Mouse (Mus musculus) cerebellum, postnatal 36 days (tissue): ENCODE measurements around the gene Mycn.

Experiments used
- DNase-seq, 2 experiments: peaks; one replicate each; pipeline ENCODE4 v3.0.0; 2021 to 2022; ENCODE audit warnings: mixed read lengths in 2 of 2

Mycn gene

DNA sequence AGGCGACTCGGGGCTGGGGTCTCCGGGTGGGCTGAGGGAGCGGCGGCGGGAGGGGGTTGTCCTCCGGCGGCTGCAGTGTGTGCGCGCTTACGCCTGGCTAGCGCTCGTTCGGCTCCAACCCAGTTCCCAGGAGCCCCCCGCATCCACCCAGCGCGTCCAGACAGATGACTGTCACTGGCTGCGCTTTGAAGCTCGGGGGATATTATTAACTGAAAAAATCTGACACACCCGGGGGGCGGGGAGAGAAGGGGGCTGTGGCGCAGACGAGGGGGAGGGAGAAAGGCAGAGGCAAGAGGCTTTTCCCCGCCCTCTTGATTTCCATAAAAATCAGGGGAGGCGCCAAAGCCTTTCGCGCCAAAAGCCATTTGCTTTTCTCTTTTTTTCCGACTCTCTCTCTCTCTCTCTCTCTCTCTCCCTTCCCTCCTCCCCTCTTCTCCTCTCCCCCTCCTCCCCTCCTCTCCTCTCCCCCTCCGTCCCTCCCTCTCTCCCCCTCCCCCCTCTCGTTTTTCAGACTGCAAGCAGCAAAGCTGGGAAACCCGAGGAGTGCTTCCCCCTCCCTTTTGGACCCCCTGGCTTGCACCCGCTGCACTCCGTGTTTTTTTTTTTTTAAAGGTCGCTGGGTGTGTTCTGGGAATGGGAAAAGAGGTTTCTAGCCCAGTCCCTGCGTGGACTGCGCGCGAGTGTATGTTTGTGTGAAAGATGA lies at the start of gene Mycn:
Gene Mycn, minus strand, starts transcription at position 254 of the 703 bp plus-strand sequence.
- DNase-seq: peak; percentile 23 to 30

DNA sequence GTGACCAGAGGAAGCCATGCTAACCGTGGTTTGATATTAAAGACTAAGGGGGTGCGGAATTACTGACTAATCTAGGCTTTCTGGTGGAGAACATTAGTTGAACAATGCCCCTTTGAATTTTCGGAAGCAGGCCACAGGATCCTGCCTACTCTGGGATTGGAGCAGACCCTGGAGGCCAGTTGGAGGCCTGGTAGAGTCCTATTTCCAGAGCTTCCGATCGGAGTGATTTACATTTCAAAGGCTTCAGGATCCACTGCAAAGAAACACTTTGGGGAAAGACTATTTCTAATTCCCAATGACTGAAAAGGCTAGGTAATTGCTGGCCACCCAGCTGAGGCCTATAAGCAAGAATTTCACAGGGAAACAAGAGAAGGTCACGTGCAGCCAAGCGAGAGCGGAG lies 45.7 kb upstream of the Mycn start:
- no peak for DNase-seq

DNA sequence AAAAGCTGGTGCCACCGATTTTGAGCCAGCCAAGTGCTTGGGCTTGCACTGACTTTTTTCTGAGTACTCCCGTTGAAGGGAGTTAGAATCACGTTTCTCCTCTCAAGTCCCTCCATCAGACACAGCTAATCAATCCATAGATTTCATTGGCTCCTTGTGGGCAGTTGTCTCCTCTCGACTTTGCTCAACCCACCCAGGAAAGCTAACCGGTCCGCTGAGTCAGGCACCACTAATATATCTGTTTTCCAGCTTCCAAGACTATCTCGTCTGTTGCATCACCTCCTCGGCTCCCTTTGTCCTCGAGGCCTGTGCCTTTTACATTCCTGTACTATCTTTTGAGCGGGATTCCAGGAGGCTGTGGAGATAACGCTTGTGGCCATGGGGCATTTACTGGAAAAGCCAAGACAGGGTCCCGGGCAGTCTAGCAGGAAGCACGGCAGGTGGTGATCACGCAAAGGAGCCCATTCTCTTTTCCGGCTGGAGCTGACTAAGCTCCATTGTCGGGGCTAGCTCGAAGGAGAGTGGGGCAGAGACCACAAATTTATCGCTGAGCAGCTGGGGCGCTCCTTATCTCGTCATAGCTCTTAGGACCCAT lies 45.0 kb upstream of the Mycn start:
- no peak for DNase-seq

DNA sequence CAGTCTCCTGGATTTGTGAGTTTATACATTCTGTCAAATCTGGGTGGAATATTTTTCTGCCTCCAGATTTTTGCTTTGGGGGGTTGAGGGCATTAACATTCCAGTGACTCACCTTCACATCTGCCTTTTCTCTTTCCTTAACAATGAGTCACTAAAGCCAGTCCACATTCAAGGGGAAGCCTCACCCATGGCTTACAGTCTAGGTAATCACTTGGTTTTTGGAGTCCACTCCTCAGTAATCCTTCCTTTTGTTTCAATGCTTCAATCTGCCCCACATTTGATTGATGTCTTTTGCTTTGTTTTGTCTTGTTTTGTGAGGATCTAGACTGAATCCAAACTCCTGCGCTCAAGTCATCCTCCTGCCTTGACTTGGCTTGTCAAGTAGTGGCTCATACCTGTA lies 41.3 kb upstream of the Mycn start:
- no peak for DNase-seq

DNA sequence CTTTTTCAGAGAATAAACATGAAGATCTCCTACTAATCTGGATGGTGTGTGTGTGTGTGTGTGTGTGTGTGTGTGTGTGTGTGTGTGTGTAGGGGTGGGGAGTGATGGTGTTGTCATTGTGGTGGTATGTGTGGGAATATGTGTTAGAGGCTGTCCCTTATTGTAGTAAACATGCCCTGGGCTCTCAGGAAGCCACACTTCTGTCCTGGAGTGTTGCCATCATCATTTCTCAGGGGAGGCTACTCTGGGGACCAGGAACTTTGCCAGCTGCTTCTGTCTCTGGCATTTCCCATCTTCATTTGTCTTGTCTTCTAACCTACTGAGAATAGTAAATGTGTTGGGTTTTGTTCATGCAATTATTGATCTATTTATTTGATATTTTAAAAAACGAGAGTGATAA lies 33.7 kb upstream of the Mycn start:
- DNase-seq: no peak

DNA sequence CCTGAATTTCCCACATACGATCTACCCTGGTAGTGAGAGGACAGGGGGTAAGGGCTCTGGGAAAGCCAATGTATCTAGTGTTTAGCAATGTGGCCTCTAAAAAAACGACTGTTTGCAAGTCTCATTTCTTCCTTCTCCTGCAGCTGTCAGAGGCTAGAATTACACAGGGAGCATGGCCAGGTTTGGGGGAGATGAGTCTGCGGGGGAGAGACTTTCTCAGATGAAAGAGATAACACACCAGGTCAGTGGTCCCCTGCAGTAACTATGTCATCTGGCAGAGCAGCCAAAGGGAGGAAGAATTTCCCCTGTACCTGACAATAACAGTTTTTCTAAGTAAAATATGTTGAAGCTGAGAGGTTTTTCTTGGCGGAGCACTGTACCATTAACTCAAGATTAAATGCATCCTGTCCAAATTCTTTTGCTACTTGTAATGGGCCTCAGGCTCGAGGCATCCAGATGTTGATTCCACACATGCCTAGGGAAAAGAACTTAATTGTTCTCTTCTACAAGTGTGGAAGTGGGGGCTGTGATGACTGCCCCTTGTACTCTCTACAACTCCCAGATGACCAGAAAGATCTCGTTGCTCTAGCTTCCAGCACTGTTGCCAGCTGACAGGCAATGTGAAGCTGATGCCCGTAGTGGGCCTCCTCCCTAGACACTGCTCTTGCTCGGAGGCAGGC lies 31.2 kb upstream of the Mycn start:
- no peak for DNase-seq

DNA sequence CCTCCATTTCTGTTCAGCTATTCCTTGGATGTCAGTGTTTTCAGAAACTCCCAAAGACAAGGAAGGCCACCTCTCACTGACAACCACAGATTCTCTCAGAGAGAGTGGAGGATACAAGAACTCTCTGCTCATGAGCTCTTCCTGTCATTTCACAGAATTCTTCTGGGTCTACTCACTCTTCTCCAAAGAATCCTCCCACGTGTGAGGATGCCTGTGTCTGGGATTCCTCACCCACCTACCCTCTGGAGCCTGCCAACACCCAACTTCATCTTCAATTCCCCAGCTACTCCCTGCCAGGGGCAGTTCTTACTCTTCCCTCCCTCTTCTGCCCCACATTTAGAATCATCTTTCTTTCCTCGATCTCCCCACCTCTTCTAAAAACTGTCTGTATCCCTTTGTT lies 26.2 kb upstream of the Mycn start:
- no peak for DNase-seq

DNA sequence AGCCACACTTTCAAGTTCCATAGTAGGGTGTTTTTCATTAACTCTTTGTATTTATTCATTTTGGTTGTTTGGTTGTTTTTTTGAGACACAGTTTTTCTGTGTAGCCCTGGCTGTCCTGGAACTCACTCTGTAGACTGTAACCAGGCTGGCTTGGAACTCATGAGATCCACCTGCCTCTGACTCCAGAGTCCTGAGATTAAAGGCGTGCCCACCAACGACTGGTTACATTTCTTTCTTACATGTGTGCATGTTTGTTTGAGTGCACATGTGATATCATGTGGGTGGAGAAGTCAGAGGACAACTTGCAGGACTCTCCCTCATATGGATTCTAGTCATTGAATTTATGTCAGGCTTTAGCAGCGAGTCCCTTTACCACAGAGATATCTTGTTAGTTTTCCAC lies 23.1 kb upstream of the Mycn start:
- DNase-seq: no peak

DNA sequence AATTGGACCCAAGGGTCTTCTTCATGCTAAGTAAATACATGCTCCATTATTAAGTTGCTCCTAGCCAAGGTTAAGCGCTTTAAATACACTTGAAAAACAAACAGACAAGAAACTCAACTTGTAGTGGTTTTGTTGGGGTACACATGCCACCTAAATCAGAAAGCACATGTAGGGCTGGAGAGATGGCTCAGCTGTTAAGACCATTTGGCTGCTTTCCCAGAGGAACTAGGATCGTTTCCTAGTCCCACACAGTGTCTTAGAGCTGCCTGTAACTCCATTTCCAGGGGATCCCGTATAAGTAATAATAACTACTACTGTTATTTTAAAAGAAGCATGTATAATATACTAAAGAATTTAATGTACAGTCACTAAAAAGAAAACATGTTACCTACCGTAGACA lies 5.9 kb upstream of the Mycn start:
- no peak for DNase-seq

DNA sequence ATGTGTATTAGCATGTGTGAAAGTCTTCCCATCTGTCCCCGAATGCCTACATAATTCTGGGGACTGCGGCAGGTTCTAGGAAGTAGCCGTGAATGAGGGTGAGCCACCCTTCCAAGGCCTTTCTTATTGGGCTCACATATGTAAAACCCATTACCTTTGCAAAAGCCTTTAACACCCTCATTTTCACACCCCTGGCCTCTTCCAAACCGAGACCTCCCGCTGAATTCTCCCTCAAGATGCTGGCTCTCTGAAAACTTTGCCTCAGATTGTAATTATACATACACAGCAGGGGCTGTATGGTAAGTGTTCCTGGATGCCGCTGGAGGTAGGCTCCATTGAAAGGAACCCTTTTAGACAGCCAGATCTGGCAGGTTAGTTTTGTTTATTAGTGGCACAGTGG lies 1.6 kb upstream of the Mycn start:
- DNase-seq: no peak

DNA sequence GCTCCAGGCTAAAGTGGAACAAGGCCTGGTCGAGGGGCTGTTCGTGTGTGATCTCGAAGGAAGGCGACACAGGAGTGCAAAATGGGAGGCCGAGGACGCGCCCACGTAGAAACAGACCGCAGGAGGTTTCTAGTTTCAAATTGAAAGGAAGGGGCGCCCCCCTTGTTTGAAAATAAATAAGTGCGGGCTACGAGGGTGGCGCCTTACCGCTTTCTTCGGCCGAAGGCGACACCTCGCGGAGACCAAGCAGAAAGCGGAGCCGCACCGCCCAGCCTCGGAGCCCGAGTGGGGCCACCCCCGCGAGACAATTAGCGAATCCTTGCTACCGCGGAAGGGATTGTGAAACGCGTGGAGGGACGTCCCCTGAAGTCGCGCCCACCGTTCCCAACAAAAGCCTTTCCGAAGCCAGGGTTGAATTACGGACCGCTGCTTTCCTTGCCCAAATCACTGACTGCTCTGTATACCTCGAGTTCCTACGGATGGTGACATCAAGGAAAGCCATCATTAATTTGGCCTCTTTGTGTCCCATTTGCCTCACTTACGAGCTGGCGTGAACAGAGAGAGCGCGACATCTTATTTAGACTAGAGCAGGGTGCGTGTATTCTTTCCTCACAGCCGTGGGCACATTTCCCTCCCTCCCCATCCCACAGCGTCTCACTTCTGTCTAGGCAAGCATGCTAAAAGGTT lies 793 bp upstream of the Mycn start:
- peak; percentile 80 to 82 for DNase-seq

DNA sequence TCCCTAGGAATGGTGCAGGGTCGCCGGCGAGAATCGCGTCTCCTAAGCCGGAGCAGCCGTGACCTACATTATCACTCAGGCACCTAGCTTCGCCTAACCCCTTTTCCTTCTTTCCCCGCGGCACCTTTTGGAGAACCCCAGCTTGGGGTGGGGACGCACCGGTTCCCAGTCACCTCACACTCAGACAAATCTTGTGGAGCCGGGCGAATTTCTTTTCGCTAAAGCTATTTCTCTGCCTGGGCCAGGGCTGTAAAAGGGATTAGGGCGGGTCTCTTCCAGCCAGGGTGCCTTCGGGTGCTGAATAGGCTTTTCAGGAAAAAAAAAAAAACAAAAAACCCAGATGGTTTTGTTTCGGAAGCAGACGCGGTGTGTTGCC lies 597 bp downstream of the Mycn start:
- peak; percentile 6 to 25 for DNase-seq

DNA sequence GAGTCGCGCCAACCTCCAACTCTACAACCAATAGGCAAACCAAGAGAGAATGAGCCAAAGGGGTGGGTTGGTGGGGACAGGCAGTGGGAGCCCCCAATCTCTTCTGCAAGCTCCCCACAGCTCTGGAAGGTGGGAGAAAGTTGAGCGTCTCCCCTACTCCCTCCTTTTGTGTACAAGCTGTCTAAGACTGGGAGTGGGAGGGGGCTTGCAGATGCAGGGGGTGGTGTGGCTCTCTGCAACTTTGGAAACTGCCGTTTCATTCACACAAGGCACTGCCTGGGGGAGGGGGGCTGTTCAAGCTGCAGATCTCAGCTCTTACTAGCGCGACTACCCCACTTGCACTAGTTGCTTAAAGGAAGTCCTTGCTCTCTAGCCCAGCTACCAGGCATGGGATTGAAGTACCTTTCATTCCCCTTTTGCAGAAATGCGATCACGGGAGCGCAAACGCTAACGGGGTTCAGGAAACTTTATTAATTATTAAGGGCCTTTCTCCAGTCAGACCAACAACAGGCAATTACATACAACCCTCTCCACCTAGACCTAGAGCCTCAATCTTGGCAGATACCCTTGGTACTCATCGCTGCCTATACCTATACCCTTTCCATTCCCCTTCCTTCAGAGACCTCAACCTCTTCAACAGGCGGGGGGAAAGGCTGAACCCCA lies 1.1 kb downstream of the Mycn start:
- DNase-seq: peak; percentile 10 to 18

DNA sequence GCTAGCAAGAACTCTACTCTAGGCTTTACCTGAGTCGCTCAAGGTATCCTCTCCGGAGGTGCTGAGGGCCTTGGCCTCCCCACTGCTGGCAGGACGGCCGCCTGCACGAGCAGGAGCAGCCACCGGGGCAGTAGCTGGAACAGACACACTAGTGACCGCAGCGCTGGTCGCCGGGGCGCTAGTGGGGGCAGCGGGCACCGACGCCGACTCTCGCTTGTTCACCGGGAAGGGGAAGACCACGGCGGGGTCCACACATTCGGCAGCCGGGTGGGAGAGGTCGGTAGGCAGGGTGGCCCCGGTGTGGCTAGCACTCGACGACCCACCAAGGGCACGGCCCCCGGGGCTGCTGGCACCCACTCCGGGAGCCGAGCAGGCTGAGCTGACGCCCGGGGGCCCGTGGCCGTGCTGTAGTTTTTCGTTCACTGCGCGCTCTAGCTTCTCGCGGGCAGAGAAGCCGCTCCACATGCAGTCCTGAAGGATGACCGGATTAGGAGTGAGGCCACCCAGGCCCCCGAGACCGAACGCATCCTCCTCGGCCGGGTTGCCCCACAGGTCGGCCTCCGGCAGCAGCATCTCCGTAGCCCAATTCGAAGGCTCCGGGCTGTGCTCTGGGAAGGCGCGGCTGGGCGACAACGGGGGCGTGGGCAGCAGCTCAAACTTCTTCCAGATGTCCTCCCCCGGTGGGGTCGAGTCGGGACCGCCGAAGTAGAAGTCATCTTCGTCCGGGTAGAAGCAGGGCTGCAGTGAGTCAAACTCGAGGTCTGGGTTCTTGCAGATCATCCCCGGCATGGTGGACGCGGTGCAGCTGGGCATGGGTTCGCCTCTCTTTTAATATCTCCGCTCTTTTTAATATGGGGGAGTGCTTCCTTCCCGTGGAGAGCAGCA lies 1.9 kb downstream of the Mycn start:
- DNase-seq: peak; percentile 12 to 21

DNA sequence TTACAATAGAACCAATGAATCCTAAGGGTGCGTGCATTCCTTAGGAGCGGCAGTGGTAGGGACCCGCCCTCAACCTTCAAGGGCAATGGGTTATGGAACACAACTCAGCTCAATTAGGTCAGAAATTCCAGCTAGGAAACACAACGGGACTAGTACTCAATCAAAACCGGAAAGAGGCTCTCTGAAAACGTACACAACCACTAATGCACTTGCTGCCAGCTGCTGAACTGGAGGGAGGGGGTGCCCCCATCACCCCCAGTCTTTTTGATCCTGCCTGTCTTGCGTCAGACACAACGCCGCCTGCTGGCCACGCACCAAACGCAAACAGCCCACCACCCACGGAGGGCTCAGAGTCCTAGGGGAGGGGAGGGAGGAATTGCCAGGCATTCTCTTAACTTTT lies 2.9 kb downstream of the Mycn start:
- DNase-seq: peak; percentile 29 to 39

DNA sequence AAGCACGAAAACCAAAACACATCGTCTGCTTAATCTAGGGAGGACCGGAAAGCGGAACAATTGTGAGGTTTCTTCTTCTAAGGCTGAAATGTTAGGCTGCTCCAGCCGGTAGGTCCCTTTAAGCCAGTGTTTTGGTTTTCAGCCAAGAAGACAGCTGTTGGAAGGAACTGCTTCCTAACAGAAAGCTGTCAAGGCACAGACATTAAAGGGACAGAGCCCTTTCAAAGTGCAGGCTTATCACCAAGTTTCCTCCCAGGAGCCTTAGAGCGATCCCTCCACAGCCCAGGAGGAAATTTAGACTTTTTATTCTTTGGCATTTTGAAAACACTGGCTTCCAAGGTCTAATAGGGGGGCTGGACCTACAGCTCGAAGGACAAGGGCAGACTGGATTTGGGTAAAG lies 3.4 kb downstream of the Mycn start:
- DNase-seq: peak in 1 of 2 experiments; percentile 10

DNA sequence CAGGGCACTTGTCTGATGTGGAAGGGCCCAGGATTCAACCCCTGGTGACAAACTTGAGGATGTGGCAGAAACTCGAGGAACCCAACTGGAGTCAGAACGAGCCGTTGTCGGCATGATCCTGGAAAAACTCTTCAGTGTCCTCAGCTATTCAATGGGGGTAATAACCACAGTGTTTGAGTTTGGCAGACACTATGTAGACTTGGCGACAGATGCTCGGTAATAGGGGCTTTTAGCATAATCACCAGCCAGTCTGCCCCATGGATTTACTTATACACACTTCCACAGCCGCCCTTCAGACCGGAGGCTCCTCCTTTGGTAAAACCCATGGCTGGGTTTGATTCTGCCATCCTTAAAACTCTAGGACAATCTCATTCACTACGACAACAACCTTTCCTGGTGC lies 4.0 kb downstream of the Mycn start:
- DNase-seq: peak in 1 of 2 experiments; percentile 5

DNA sequence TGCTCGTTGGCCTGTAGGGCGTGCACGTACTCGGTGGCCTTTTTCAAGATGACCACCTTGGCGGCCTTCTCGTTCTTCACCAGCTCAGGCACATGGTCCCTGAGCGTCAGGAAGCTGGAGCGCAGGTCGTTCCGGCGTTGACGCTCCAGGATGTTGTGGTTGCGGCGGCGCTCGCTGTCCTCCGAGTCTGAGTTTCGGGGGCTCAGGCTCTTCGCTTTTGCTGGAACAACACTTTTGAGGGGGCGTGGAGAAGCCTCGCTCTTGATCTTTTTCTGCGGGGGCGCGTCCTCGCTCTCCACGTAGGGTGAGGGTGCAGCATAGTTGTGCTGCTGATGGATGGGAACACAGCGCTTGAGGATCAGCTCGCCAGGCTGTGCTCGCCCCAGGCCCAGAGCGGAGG lies 4.6 kb downstream of the Mycn start:
- DNase-seq: peak in 1 of 2 experiments; percentile 4

DNA sequence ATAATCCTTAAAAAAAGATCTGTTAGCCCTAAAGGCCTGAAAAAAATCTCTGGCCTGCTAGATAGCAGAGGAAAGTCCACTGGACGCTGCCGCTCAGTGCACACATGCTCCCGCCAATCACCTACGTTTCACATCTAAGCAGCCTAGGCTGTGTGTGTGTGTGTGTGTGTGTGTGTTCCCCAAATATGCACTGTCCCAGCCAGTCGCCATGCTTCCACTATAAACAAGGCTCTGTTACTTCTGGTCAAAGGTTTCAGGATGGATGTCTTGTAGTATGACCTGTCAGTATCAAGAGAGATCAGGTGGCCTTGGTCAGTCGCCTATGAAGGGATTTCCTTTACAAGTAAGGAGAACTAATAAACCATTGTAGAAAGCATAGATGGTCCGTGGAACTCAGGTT lies 9.5 kb downstream of the Mycn start:
- no peak for DNase-seq

DNA sequence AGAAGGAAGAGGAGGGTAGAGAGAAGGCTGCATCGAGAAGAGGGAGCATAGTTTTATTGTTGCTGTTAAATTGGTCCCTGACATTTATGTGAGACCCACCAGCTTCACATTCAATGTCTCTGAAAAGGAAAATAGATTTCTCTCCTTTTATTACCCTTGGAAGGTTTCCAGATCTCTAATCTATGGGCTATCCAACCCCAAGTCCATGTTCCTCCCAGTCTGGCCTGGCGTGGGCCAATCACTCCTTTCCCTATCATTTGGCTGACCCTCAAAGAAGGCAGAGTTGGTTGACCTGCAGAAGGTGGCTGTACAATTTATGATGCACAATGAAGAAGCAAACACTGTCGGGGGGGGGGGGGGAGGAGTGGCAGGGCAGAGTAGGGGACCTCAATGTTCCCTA lies 13.5 kb downstream of the Mycn start:
- DNase-seq: no peak

DNA sequence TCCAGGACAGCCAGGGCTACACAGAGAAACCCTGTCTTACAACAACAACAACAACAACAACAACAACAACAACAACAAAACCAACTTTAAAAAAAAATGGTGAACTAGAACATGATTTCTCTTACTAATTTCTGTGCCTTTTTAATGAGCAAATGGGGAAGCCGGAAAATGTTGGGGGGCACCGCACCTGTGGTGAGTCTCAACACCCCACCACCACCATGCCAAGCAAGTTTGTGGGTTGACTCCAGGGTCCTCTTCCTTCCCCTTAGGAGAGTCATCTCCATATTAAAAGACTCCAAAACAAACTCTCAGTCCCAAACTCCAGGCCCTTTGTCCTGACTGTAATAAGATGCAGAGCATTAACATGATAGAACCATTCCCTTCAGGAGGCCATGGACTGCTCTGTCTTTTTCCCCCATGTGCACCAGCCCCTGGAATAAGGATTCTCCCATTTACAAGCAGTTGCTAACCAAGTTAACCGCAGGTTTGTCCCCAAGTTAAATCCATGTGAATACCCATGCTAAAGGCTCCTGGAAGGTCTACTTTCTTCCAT lies 14.7 kb downstream of the Mycn start:
- no peak for DNase-seq

DNA sequence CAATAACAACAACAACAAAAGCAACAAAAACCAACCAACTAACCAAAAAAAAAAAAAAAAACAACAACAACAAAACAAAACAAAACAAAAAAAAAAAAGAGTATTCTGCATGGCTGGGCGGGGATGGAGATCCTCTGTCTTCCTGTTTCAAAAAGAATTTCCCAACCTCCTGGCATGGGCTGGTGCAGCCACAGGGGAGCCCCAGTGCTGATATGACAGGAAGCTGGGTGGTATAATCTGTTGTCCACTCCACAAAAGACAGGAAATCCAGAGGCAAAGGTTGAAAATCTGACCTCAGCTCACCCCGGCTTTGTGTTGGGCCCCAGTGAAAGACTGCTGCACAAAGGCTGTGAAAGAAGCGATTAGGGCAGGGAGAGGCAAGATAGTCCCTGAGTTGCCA lies 17.3 kb downstream of the Mycn start:
- no peak for DNase-seq
